Mouse (Mus musculus): ENCODE data around the gene Isg20. TPM values are rescaled to one million over a fixed set of nuclear protein-coding genes. Genes with fewer than 3 reads are reported as not detected.

Isg20 gene
- polyA plus RNA-seq, 1 experiment: 12.5 TPM

DNA sequence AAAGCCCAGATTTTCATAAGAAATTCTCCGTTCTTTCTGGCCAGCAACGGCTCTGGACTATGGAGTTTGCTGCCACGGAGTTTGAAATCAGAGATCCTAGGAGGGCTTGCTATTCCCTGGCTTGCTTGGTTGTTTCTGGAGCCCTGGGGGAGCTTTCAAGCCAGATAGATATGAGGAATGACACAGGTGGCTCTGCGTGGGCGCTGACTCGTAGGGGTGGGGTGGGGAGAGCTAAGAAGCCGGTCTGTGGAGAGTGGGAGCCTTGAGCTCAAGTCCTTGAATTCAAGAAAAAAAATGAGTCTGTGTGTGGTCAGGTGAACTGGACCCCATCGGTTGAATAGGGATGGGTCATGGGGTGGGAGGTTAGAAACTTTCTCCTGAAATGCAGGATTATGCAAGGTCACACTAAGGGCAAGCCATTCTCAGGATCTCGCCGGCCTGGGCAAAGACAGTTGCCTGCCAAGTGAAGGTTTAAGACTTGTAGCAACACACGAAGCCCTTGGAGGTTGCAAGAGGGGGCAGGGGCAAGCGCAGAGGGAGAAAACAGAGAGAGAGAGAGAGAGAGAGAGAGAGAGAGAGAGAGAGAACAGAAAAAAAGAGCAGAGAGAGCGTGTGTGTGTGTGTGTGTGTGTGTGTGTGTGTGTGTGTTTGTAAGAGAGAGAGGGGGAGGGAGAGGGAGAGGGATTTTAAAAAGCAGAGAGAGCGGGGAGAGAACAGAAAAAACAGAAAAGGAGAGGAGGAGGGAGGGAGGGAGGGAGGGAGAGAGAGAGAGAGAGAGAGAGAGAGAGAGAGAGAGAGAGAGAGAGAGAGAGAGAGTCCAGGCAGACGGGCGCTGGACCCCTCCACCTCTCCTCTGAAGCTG lies 31.4 kb upstream of the Isg20 start:
- no peak for DNase-seq
- Histone ChIP-seq H3K27ac (ENCODE audit: insufficient read depth, low read depth, low read length) (no peak overlapping the region), H3K4me1 (ENCODE audit: control insufficient read depth, insufficient read depth, low read length) (no peaks in the 10 kb centered on the region), H3K4me3 (ENCODE audit: insufficient read depth, low read depth, low read length) (no peak overlapping the region), H3K36me3 (ENCODE audit: control insufficient read depth, insufficient read depth, low read length) (no peaks in the 10 kb centered on the region), H3K27me3 (replicated peaks; ENCODE audit: control insufficient read depth, insufficient read depth, low read length) (peaks cover 6% of the 10 kb centered on the region)
- 16% methylated on average over 14 of the region's 16 CpGs for WGBS
- TF ChIP-seq POLR2A (IDR thresholded peaks at IDR 0.05; ENCODE audit: low read depth, low read length): no peak

DNA sequence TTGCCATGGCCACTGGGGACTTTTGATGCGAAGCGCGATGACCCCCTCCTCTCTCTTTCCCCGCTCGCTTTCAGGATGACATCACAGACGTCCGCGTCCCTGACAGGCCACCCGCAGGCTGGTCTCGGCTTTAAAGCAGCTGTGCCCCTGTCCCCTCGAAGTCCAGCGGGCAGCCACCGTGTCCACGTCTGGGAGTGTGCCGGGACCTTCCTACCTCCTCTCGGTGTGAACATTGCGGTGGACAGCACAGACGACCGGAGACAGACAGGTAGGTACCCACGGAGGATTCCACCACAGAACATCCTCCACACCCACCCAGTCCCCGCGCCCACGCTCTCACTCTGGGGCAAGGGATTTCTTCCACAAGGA lies 30.8 kb upstream of the Isg20 start:
- no peaks in the 10 kb centered on the region for H3K4me1 ChIP-seq (ENCODE audit: control insufficient read depth, insufficient read depth, low read length)
- WGBS: 2% methylated on average over 23 of the region's 23 CpGs
- H3K36me3 ChIP-seq (ENCODE audit: control insufficient read depth, insufficient read depth, low read length): no peaks in the 10 kb centered on the region
- no peak for DNase-seq
- TF ChIP-seq CTCF (conservative IDR thresholded peaks at IDR 0.05; ENCODE audit: insufficient read depth, insufficient read length, low read depth, low read length) (no peak), POLR2A (IDR thresholded peaks at IDR 0.05; ENCODE audit: low read depth, low read length) (no peak)
- H3K27ac ChIP-seq (ENCODE audit: insufficient read depth, low read depth, low read length): no peak overlapping the region
- peaks cover 6% of the 10 kb centered on the region for H3K27me3 ChIP-seq (replicated peaks; ENCODE audit: control insufficient read depth, insufficient read depth, low read length)
- no peak overlapping the region for H3K4me3 ChIP-seq (ENCODE audit: insufficient read depth, low read depth, low read length)

DNA sequence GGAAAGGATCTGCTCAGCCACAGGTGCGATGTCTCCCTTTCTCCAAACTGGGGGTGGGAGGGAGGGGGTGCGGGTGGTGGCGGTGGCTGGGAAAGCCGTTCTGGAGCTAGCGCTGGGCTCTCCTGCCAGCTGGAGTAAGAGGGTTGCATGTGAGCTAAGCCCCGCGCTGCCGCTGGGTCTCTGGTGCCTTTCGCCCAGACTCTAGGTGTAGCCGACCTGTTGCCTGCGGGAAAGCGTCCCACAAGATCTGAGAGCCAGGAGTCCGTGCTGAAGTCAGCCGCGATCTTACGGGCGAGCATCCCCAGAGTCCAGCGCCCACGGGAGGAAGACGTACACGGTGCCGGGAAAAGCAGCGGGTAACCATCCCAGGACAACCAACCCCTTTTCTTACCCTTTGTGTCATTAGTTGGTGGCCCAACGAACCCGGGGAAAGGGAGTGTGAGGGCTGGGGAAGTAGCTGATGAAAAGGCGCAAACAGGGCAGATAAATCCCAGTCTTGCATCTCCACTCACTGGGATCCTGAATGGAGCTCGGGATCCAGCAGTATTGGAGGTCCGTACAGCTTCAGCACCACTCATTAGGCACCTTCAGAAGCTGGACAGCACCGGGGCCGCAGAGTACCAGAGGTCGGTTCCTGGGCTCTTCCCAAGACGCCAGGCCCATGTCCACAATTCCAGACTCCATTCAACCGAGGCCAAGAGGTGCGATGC lies 30.1 kb upstream of the Isg20 start:
- Histone ChIP-seq H3K36me3 (ENCODE audit: control insufficient read depth, insufficient read depth, low read length) (no peaks in the 10 kb centered on the region), H3K4me1 (ENCODE audit: control insufficient read depth, insufficient read depth, low read length) (no peaks in the 10 kb centered on the region), H3K4me3 (ENCODE audit: insufficient read depth, low read depth, low read length) (no peak overlapping the region), H3K27ac (ENCODE audit: insufficient read depth, low read depth, low read length) (no peak overlapping the region), H3K27me3 (replicated peaks; ENCODE audit: control insufficient read depth, insufficient read depth, low read length) (peaks cover 6% of the 10 kb centered on the region)
- no peak for TF ChIP-seq CTCF (conservative IDR thresholded peaks at IDR 0.05; ENCODE audit: insufficient read depth, insufficient read length, low read depth, low read length)
- TF ChIP-seq POLR2A (IDR thresholded peaks at IDR 0.05; ENCODE audit: low read depth, low read length): no peak
- DNase-seq: no peak
- WGBS: 3% methylated on average over 34 of the region's 34 CpGs

- WGBS: 10% methylated on average over 8 of the region's 8 CpGs
- Histone ChIP-seq H3K4me3 (ENCODE audit: insufficient read depth, low read depth, low read length) (no peak overlapping the region), H3K27me3 (replicated peaks; ENCODE audit: control insufficient read depth, insufficient read depth, low read length) (peaks cover 6% of the 10 kb centered on the region), H3K36me3 (ENCODE audit: control insufficient read depth, insufficient read depth, low read length) (no peaks in the 10 kb centered on the region), H3K27ac (ENCODE audit: insufficient read depth, low read depth, low read length) (no peak overlapping the region), H3K4me1 (ENCODE audit: control insufficient read depth, insufficient read depth, low read length) (no peaks in the 10 kb centered on the region)
- TF ChIP-seq CTCF (conservative IDR thresholded peaks at IDR 0.05; ENCODE audit: insufficient read depth, insufficient read length, low read depth, low read length) (no peak), POLR2A (IDR thresholded peaks at IDR 0.05; ENCODE audit: low read depth, low read length) (no peak)
- DNase-seq: no peak
Measured at GRCm38 (mm10) chr7:78883726-78884060, 29.5 kb upstream of the Isg20 start.

DNA sequence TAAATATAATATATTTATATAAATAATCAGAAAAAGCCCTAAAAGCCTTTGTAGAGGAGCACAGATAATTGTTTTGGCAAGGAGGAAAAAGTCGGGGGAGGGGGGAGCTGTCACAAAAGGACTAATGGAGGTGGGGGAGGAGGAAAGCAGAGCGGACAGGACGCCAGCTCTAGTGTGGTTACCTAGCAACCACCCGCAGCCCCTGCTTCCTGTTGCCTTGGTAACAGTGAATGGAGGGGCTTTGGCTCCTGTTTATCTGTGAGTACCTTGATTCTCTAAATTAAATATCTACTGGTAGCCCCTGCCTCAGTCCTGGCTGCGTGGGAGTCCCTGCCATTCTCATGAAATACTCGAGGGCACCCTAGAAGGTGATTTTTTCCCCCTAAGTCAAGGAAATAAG lies 29.1 kb upstream of the Isg20 start:
- WGBS: 9% methylated on average over 6 of the region's 6 CpGs
- peaks cover 6% of the 10 kb centered on the region for H3K27me3 ChIP-seq (replicated peaks; ENCODE audit: control insufficient read depth, insufficient read depth, low read length)

GRCm38 (mm10) chr7:78885404-78885803 lies 27.8 kb upstream of the Isg20 start:
- Histone ChIP-seq H3K36me3 (ENCODE audit: control insufficient read depth, insufficient read depth, low read length) (no peaks in the 10 kb centered on the region), H3K27ac (ENCODE audit: insufficient read depth, low read depth, low read length) (no peak overlapping the region), H3K4me1 (ENCODE audit: control insufficient read depth, insufficient read depth, low read length) (no peaks in the 10 kb centered on the region), H3K27me3 (replicated peaks; ENCODE audit: control insufficient read depth, insufficient read depth, low read length) (peaks cover 6% of the 10 kb centered on the region), H3K4me3 (ENCODE audit: insufficient read depth, low read depth, low read length) (no peak overlapping the region)
- TF ChIP-seq POLR2A (IDR thresholded peaks at IDR 0.05; ENCODE audit: low read depth, low read length) (no peak), CTCF (conservative IDR thresholded peaks at IDR 0.05; ENCODE audit: insufficient read depth, insufficient read length, low read depth, low read length) (no peak)
- DNase-seq: no peak
- WGBS: 60% methylated on average over 5 of the region's 5 CpGs

More for the DNA sequence above, 29.1 kb upstream of the Isg20 start:
- no peak for TF ChIP-seq POLR2A (IDR thresholded peaks at IDR 0.05; ENCODE audit: low read depth, low read length)
- H3K36me3 ChIP-seq (ENCODE audit: control insufficient read depth, insufficient read depth, low read length): no peaks in the 10 kb centered on the region
- H3K4me3 ChIP-seq (ENCODE audit: insufficient read depth, low read depth, low read length): no peak overlapping the region
- DNase-seq: no peak
- no peaks in the 10 kb centered on the region for H3K4me1 ChIP-seq (ENCODE audit: control insufficient read depth, insufficient read depth, low read length)
- H3K27ac ChIP-seq (ENCODE audit: insufficient read depth, low read depth, low read length): no peak overlapping the region

DNA sequence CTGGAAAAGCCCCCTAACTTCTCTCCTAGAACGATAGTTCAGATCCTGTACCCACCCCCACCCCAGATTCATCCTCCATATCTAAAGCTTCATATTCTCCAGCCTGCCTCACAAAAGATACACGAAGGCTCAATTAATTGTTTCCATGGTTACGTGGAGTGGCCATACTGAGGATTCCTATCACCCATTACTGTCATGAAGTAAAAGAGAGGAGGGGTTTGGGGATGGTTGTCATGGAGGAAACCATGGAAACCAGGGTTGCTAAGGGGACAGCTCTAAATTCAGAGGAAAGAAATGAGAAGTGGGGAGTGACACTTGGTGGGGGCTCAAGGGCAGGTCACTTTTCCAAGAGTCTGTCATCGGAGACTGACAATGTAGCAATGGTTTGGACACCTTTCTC lies 26.7 kb upstream of the Isg20 start:
- 77% methylated on average over 4 of the region's 4 CpGs for WGBS
- no peaks in the 10 kb centered on the region for H3K4me1 ChIP-seq (ENCODE audit: control insufficient read depth, insufficient read depth, low read length)
- no peak overlapping the region for H3K4me3 ChIP-seq (ENCODE audit: insufficient read depth, low read depth, low read length)
- no peak for DNase-seq
- peaks cover 6% of the 10 kb centered on the region for H3K27me3 ChIP-seq (replicated peaks; ENCODE audit: control insufficient read depth, insufficient read depth, low read length)
- H3K36me3 ChIP-seq (ENCODE audit: control insufficient read depth, insufficient read depth, low read length): no peaks in the 10 kb centered on the region
- H3K27ac ChIP-seq (ENCODE audit: insufficient read depth, low read depth, low read length): no peak overlapping the region
- no peak for TF ChIP-seq POLR2A (IDR thresholded peaks at IDR 0.05; ENCODE audit: low read depth, low read length)
- TF ChIP-seq CTCF (conservative IDR thresholded peaks at IDR 0.05; ENCODE audit: insufficient read depth, insufficient read length, low read depth, low read length): no peak

Measured in kidney, adult 2 months (tissue).